Mouse (Mus musculus): ENCODE measurements around the gene Itgb2. TPM values are rescaled to one million over a fixed set of nuclear protein-coding genes. Genes with fewer than 3 reads are reported as not detected.
A peak's percentile ranks its signal among the peaks of the same experiment; 100 is the strongest.

Gene Itgb2
- polyA plus RNA-seq, 1 experiment, result 19.2 TPM

GRCm38 (mm10) chr10:77587091-77587775, 57.2 kb downstream of the Itgb2 start:
- no peak for DNase-seq (ENCODE audit: low spot score)

GRCm38 (mm10) chr10:77588036-77588435, 58.0 kb downstream of the Itgb2 start:
- no peak for DNase-seq (ENCODE audit: low spot score)

GRCm38 (mm10) chr10:77589117-77589516, 59.1 kb downstream of the Itgb2 start:
- no peak for DNase-seq (ENCODE audit: low spot score)

GRCm38 (mm10) chr10:77589749-77590148, 59.7 kb downstream of the Itgb2 start:
- no peak for DNase-seq (ENCODE audit: low spot score)

- DNase-seq (ENCODE audit: low spot score), result no peak
These were observed 60.8 kb downstream of the Itgb2 start for GRCm38 (mm10) chr10:77590812-77591211.

- no peak for DNase-seq (ENCODE audit: low spot score)
These were observed 61.5 kb downstream of the Itgb2 start for GRCm38 (mm10) chr10:77591546-77591945.

- DNase-seq (ENCODE audit: low spot score), result no peak
These were observed 66.0 kb downstream of the Itgb2 start for GRCm38 (mm10) chr10:77596060-77596459.

GRCm38 (mm10) chr10:77603021-77603420, 73.0 kb downstream of the Itgb2 start:
- no peak for DNase-seq (ENCODE audit: low spot score)

GRCm38 (mm10) chr10:77604111-77604510, 74.1 kb downstream of the Itgb2 start:
- DNase-seq (ENCODE audit: low spot score), result no peak

- DNase-seq (ENCODE audit: low spot score), result no peak
These were observed 74.9 kb downstream of the Itgb2 start for GRCm38 (mm10) chr10:77604958-77605357.

- DNase-seq (ENCODE audit: low spot score), result no peak
These were observed 75.3 kb downstream of the Itgb2 start for GRCm38 (mm10) chr10:77605368-77605767.

GRCm38 (mm10) chr10:77605908-77606826, 76.1 kb downstream of the Itgb2 start, which contains the start of the genes Sumo3 and Gm49325:
Gene Sumo3 (plus strand): TSS chr10:77606097.
Gene Gm49325 (plus strand): TSS chr10:77606197.
- peak; percentile 96 for DNase-seq (ENCODE audit: low spot score)

GRCm38 (mm10) chr10:77606855-77607254, 76.8 kb downstream of the Itgb2 start:
- DNase-seq (ENCODE audit: low spot score), result no peak

- no peak for DNase-seq (ENCODE audit: low spot score)
These were observed 77.4 kb downstream of the Itgb2 start for GRCm38 (mm10) chr10:77607441-77607840.

GRCm38 (mm10) chr10:77608589-77608988, 78.5 kb downstream of the Itgb2 start:
- DNase-seq (ENCODE audit: low spot score), result no peak

- no peak for DNase-seq (ENCODE audit: low spot score)
These were observed 80.3 kb downstream of the Itgb2 start for GRCm38 (mm10) chr10:77610221-77610961.

- DNase-seq (ENCODE audit: low spot score), result no peak
These were observed 83.4 kb downstream of the Itgb2 start for GRCm38 (mm10) chr10:77613409-77613808.

Other genes starting within 250 kb of the Itgb2 start
- gene Adarb1, start 112.0 kb upstream of the Itgb2 start, polyA plus RNA-seq (2012; rRNA removed), result 10.1 and 11.5 TPM in 2 replicates
- 55.5 and 59.5 TPM in 2 replicates for gene Fam207a, start 14.5 kb upstream of the Itgb2 start, polyA plus RNA-seq (2012; rRNA removed)
- 457 and 472 TPM in 2 replicates for gene Pttg1ip, start 51.5 kb downstream of the Itgb2 start, polyA plus RNA-seq (2012; rRNA removed)
- 294 and 318 TPM in 2 replicates for gene Sumo3, start 75.8 kb downstream of the Itgb2 start, polyA plus RNA-seq (2012; rRNA removed)
- gene Gm49325, start 75.9 kb downstream of the Itgb2 start, polyA plus RNA-seq (2012; rRNA removed), result 0.89 and 23.6 TPM in 2 replicates
- gene Ube2g2, start 92.0 kb downstream of the Itgb2 start, polyA plus RNA-seq (2012; rRNA removed), result 42.8 and 47.7 TPM in 2 replicates
- 1.3 and 1.6 TPM in 2 replicates for gene Tspear, start 156.3 kb downstream of the Itgb2 start, polyA plus RNA-seq (2012; rRNA removed)
- not detected in 2 replicates for gene Gm19402, start 160.5 kb downstream of the Itgb2 start, polyA plus RNA-seq (2012; rRNA removed)
- gene Gm9508, start 167.0 kb downstream of the Itgb2 start, polyA plus RNA-seq (2012; rRNA removed), result not detected in 2 replicates
- not detected in 2 replicates for gene Gm10272, start 176.4 kb downstream of the Itgb2 start, polyA plus RNA-seq (2012; rRNA removed)
- 0.16 TPM in 1 of 2 replicates, not detected in the other for gene Gm10024, start 181.2 kb downstream of the Itgb2 start, polyA plus RNA-seq (2012; rRNA removed)
- gene Gm10142, start 185.6 kb downstream of the Itgb2 start, polyA plus RNA-seq (2012; rRNA removed), result not detected in 2 replicates
- gene Krtap12-1, start 190.3 kb downstream of the Itgb2 start, polyA plus RNA-seq (2012; rRNA removed), result not detected in 2 replicates
- not detected in 2 replicates for gene Gm10100, start 196.2 kb downstream of the Itgb2 start, polyA plus RNA-seq (2012; rRNA removed)
- gene Gm18596, start 212.4 kb downstream of the Itgb2 start, polyA plus RNA-seq (2012; rRNA removed), result not detected in 2 replicates
- gene Gm9736, start 221.1 kb downstream of the Itgb2 start, polyA plus RNA-seq (2012; rRNA removed), result not detected in 2 replicates
- not detected in 2 replicates for gene Gm3233, start 229.4 kb downstream of the Itgb2 start, polyA plus RNA-seq (2012; rRNA removed)
- gene Gm3238, start 241.1 kb downstream of the Itgb2 start, polyA plus RNA-seq (2012; rRNA removed), result not detected in 2 replicates
- not detected in 2 replicates for gene Gm7138, start 246.7 kb downstream of the Itgb2 start, polyA plus RNA-seq (2012; rRNA removed)

Measured in urinary bladder, adult 2 months (tissue).